Mouse (Mus musculus): ENCODE results near the gene Sfxn3. TPM values are rescaled to one million over a fixed set of nuclear protein-coding genes. Genes with fewer than 3 reads are reported as not detected.
"Not testable (repeated sequence)": the region's sequence is repeated elsewhere in the genome, so short reads cannot be mapped to it uniquely, and the experiment has no call there.

The Sfxn3 gene
- polyA plus RNA-seq, 1 experiment from 2014 or later, result 24.4 TPM

DNA sequence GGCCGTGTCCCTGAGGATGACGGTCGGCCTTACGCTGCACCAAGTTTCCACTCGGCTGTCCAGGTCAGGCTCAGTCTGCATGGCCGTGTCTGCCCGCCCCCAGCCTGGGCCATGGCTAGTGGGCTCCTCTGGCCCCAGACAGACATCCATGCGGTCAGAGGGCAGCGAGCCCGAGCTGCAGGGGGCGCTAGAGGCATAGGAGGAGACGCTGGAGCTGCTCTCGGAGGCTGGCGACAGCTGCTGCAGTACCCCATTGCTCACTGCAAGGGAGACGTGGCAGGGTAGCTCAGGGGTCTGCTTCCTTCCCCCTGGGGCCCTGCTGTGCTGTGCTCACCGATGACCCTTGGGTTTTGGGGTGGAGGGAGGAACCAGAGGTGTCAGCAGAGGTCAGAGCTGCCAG lies 10.4 kb upstream of the Sfxn3 start:
- Histone ChIP-seq H3K4me1 (peaks cover 16% of the 10 kb centered on the region), H3K9me3 (replicated peaks) (no peaks in the 10 kb centered on the region), H3K4me3 (replicated peaks) (no peak overlapping the region), H3K27ac (no peak overlapping the region), H3K27me3 (peaks cover 21% of the 10 kb centered on the region), H3K36me3 (no peaks in the 10 kb centered on the region), H3K9ac (no peak overlapping the region), H3K4me2 (no peak overlapping the region)
- ATAC-seq (replicated peaks; ENCODE audit: low FRiP score), result no peak; the same call in 1 of the 2 replicates
- 27% methylated on average over 16 of the region's 16 CpGs for WGBS

DNA sequence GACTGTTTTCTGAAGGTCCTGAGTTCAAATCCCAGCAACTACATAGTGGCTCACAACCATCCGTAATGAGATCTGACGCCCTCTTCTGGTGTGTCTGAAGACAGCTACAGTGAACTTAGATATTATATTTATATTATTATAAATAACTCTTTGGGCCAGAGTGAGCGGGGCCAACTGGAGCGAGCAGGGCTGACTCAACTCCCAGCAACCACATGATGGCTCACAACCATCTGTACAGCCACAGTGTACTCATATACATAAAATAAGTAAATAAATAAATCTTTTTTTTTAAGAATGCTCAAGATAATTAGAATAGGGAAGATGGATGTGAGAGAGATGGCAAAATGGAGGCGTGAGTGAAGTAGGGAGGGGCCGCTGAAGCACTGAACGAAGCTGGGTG lies 9.1 kb upstream of the Sfxn3 start:
- 93% methylated on average over 7 of the region's 7 CpGs for WGBS
- not testable (repeated sequence) for H3K4me1 ChIP-seq; H3K9me3 ChIP-seq (replicated peaks); H3K9ac ChIP-seq; ATAC-seq (replicated peaks; ENCODE audit: low FRiP score); H3K4me3 ChIP-seq (replicated peaks); H3K4me2 ChIP-seq; H3K27ac ChIP-seq; H3K36me3 ChIP-seq
- H3K27me3 ChIP-seq, result peaks cover 27% of the 10 kb centered on the region

DNA sequence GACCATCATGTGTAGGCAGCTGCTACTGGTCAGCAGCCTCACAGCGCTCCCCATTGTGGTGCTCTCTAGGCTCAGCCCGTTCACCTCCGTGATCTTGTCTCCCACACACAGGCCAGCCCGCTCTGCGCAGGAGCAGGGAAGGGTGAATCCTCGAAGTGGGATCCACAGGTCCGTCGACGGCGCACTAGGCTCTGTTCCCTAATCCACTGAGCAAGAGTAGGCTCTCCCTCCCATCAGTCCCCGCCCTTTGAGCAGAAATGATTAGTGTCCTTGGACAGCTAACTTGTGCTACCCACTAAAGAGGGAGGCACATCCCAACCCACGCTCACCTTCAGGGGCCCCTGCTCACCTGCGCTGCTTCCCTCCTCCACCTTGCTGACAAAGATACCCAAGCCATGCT lies 7.1 kb upstream of the Sfxn3 start:
- ATAC-seq (replicated peaks; ENCODE audit: low FRiP score), result no peak
- no peak overlapping the region for H3K4me2 ChIP-seq
- 45% methylated on average over 13 of the region's 13 CpGs for whole genome bisulfite sequencing
- H3K9ac ChIP-seq, result no peak overlapping the region
- no peak overlapping the region for H3K4me3 ChIP-seq (replicated peaks)
- no peaks in the 10 kb centered on the region for H3K9me3 ChIP-seq (replicated peaks)
- H3K27me3 ChIP-seq, result peaks cover 38% of the 10 kb centered on the region
- no peak overlapping the region for H3K27ac ChIP-seq
- peaks cover 16% of the 10 kb centered on the region for H3K4me1 ChIP-seq
- H3K36me3 ChIP-seq, result no peaks in the 10 kb centered on the region

DNA sequence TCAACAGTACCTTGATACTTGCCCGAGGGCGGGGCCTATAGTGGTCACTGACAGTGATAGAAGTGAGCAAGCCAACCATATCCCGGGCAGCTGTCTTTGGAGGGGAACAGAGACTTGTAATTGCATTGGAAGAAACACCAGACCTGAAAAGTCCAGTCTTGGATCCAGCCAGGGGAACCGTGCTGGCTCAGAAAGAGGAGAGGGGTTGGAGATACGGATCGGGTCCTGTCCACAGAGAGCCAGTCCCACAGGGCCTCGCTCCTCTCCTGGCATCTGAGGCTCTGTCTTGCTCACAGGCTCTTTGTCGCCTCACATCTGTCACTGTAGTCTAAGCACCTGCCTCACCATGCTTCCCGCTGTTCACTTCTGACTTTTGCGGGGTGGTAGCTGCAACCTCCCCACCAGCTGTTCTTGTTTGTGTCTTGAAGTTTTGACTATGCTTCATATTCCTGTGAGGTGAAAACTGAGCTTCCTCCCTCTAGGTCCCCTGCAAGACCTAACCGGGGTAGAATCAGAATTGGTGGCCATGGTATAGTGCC lies 2.8 kb upstream of the Sfxn3 start:
- Histone ChIP-seq H3K9me3 (replicated peaks) (no peaks in the 10 kb centered on the region), H3K4me2 (peak overlapping the region; percentile 19; the same call in 1 of the 2 replicates), H3K4me1 (peaks cover 50% of the 10 kb centered on the region), H3K9ac (no peak overlapping the region), H3K4me3 (replicated peaks) (no peak overlapping the region), H3K36me3 (no peaks in the 10 kb centered on the region), H3K27ac (0 out of 2 replicates have a peak overlapping the region, but pooled peaks have one; percentile 32), H3K27me3 (peaks cover 45% of the 10 kb centered on the region)
- WGBS, result 49% methylated on average over 11 of the region's 11 CpGs
- ATAC-seq (replicated peaks; ENCODE audit: low FRiP score), result no peak

DNA sequence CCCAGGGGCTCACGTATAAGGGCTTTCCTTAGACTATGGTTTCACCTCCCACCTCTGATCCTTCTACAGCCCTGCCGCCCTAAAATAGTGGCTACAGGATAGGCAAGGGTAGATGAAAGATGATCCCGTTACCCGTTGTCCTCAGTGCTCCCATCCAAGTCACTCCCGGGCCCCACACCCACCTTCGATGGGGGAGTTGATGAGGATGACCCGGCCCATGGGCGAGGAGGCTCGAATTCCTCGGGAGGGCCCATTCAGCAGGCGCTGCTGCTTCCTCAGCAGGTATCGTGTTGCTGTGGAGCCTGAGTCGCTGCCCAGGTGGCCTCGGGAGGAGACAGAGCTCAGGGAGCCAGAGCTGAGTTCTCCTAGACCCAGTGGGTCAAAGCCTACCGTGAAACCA lies 2.1 kb upstream of the Sfxn3 start:
- Histone ChIP-seq H3K9ac (no peak overlapping the region), H3K36me3 (0 out of 2 replicates have a peak, but pooled peaks cover under 1% of the 10 kb centered on the region), H3K4me1 (peaks cover 50% of the 10 kb centered on the region), H3K27ac (peak overlapping the region; percentile 7; the same call in 1 of the 2 replicates), H3K4me2 (peak overlapping the region; percentile 19), H3K27me3 (peaks cover 38% of the 10 kb centered on the region), H3K4me3 (replicated peaks) (no peak overlapping the region), H3K9me3 (replicated peaks) (no peaks in the 10 kb centered on the region)
- peak; percentile 10; the same call in 1 of the 2 replicates for ATAC-seq (replicated peaks; ENCODE audit: low FRiP score)
- WGBS, result 20% methylated on average over 15 of the region's 15 CpGs

DNA sequence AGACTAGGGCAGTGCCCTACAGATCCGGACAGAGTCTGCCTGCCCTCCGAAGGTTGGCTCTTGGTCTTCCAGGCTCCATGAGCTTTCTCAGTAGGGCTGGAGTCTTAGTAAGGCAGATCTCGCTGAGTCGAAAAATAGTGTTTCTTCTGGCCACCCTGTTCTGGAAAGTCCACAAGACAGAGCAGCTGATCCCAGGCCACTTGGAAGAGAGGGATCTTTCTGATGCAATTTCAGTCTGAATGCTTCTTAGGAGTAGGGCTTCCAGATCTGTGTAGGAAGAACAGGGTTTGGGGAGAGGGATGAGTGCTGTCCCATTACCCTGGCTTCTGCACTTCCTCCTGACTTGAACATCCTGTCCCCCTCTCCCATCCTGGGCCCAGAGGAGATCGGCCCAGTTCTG lies 1.7 kb upstream of the Sfxn3 start, which contains the start of gene Pdzd7:
Pdzd7 (minus strand) TSS at position 67 of the 400 bp plus-strand sequence.
- peak within 1 kb of the TSS; percentile 57 for H3K4me3 ChIP-seq (replicated peaks)
- no peaks in the 10 kb centered on the region for H3K9me3 ChIP-seq (replicated peaks)
- no peak for ATAC-seq (replicated peaks; ENCODE audit: low FRiP score)
- WGBS, result 64% methylated on average over 5 of the region's 5 CpGs
- H3K36me3 ChIP-seq, result peaks cover 5% of the 10 kb centered on the region; the same call in 1 of the 2 replicates
- peak within 1 kb of the TSS; percentile 92 for H3K4me2 ChIP-seq
- H3K27ac ChIP-seq, result peak within 1 kb of the TSS; percentile 32; the same call in 1 of the 2 replicates
- 0 out of 2 replicates have a peak within 1 kb of the TSS, but pooled peaks have one; percentile 58 for H3K9ac ChIP-seq
- peaks cover 50% of the 10 kb centered on the region for H3K4me1 ChIP-seq
- peaks cover 33% of the 10 kb centered on the region for H3K27me3 ChIP-seq

DNA sequence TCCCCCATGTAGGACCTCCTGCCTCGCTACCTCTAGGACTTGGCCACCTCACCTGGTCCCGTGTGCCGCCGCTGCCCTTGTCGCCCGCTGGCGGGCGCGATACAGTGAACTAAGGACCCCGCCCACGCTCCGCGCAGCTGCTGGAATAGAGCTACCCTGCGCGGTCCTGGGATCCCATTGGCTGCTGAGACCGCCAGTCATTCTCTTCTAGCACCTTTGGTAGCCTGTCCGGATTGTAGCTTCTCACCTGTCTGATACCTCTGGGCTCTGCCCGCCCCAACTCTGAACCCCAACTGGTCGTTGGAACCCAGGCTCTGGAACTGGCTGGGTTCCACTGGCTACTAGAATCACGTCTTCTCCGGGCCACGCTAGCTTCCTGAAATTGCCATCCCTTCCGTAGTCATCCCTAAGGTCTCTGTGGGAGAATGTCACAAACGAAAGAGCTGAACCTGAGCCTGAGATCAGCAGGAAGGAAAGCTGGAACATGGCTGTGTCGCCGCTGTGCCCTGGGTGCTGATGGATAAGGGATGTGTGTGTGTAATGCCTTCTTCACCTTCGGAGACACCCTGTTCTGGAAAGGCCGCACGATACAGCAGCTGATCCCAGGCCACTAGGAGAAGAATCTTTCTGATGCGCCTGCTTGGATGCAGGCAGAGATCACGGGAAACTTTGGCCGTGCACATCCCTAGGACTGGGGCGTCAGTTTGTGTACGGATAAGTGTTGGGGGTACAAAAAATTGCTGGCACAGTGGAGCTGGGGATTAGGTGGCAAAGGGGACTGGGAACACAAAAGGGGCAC lies 581 bp upstream of the Sfxn3 start:
- Histone ChIP-seq H3K27ac (peak overlapping the region; percentile 92), H3K27me3 (peaks cover 29% of the 10 kb centered on the region), H3K4me3 (replicated peaks) (peak overlapping the region; percentile 57), H3K9ac (peak overlapping the region; percentile 58), H3K4me2 (peak overlapping the region; percentile 92), H3K9me3 (replicated peaks) (no peaks in the 10 kb centered on the region), H3K4me1 (peaks cover 50% of the 10 kb centered on the region), H3K36me3 (peaks cover 10% of the 10 kb centered on the region)
- 1% methylated on average over 34 of the region's 34 CpGs for WGBS
- ATAC-seq (replicated peaks; ENCODE audit: low FRiP score), result peak; percentile 35; the same call in 1 of the 2 replicates

DNA sequence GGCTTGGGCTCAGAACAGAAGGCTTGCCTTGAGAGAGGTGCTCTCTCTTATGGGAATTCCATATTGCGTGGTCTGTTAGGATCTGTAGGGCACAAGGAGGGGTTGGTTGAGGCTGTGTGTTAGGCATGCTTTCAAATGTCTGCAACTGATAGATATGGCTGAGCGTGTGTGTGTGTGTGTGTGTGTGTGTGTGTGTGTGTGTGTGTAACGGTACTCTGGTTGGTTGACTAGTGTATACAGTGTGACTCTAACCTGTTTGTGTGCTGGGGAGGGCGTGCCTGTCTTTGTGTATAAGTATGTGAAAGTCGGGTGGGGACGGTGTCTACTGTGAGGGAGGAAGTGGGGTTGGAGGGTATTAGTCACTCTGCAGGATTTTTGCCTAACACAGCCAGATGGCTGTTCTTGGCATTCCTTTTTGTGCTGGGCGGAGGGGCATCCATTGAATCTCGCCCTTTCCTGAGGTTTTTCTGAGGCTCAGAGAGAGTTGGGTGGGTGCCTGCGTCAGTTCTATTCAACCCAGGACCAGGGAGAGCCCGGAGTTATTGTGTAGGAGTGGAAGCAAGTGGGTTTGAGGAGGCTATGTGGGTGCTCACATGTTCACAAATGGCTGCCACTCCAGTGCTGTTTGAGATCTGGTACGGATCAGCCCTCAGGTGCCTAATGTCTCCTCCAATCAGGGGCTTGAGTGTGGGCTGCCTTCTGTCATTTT lies 786 bp downstream of the Sfxn3 start:
- WGBS, result 32% methylated on average over 11 of the region's 11 CpGs
- H3K4me2 ChIP-seq, result peak overlapping the region; percentile 92
- ATAC-seq (replicated peaks; ENCODE audit: low FRiP score), result peak; percentile 52

DNA sequence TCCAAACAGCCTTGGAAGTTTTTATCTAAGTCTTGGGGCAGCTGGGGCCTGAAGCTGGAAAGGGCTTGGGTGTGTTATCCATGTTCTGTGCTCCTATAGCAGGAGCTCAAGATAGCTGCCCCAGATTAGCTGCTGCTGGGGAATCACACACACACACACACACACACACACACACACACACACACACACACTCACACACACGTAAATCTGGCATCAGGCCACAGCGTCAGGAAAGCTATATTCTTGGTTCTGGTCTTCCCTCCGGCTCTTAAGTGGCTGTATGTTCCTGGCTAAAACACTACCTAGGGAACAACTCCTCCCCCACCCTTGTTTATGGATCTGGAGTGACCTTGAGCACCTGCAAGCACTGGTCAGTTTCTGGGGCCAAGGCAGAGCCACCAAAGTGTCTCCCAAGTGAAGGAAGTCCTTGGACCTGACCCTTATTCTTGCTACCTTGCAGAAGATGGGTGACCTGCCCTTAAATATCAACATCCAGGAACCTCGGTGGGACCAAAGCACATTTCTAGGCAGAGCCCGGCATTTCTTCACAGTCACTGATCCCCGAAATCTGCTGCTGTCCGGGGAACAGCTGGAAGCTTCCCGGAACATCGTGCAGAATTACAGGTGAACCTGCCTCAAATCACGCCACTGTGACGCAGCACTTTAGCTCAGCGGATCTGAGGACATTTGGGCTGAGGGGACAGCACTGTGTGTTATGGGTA lies 1.5 kb downstream of the Sfxn3 start:
- WGBS, result 79% methylated on average over 12 of the region's 12 CpGs
- Histone ChIP-seq H3K4me2 (peak overlapping the region; percentile 92), H3K36me3 (peaks cover 29% of the 10 kb centered on the region), H3K4me1 (peaks cover 56% of the 10 kb centered on the region), H3K27ac (peak overlapping the region; percentile 92; the same call in 1 of the 2 replicates), H3K4me3 (replicated peaks) (peak overlapping the region; percentile 57; the same call in 1 of the 2 replicates), H3K27me3 (peaks cover 22% of the 10 kb centered on the region), H3K9ac (peak overlapping the region; percentile 58; the same call in 1 of the 2 replicates), H3K9me3 (replicated peaks) (no peaks in the 10 kb centered on the region)
- ATAC-seq (replicated peaks; ENCODE audit: low FRiP score), result no peak

More for the DNA sequence above, 786 bp downstream of the Sfxn3 start:
- H3K9me3 ChIP-seq (replicated peaks), result no peaks in the 10 kb centered on the region
- H3K27me3 ChIP-seq, result peaks cover 22% of the 10 kb centered on the region
- H3K9ac ChIP-seq, result peak overlapping the region; percentile 58
- H3K4me1 ChIP-seq, result peaks cover 53% of the 10 kb centered on the region
- H3K27ac ChIP-seq, result peak overlapping the region; percentile 92
- H3K4me3 ChIP-seq (replicated peaks), result peak overlapping the region; percentile 57
- peaks cover 23% of the 10 kb centered on the region for H3K36me3 ChIP-seq

DNA sequence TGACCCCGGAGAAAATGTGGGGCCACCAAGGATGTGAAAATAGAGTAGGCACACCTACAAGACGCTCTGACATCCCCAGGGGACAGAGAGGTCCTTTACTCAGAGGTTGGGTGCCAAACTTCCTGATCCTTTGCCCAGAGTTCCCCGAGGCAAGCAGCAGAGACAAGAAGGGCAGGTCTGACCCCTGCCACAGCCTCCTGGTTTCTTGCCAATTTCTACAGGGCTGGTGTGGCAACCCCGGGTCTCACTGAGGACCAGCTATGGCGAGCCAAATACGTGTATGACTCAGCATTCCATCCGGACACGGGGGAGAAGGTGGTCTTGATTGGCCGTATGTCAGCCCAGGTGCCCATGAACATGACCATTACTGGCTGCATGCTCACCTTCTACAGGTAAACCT lies 2.2 kb downstream of the Sfxn3 start:
- Histone ChIP-seq H3K27ac (no peak overlapping the region), H3K9me3 (replicated peaks) (no peaks in the 10 kb centered on the region), H3K4me1 (peaks cover 52% of the 10 kb centered on the region), H3K9ac (no peak overlapping the region), H3K27me3 (peaks cover 18% of the 10 kb centered on the region), H3K4me2 (no peak overlapping the region), H3K36me3 (peaks cover 29% of the 10 kb centered on the region), H3K4me3 (replicated peaks) (no peak overlapping the region)
- 78% methylated on average over 9 of the region's 9 CpGs for WGBS
- no peak for ATAC-seq (replicated peaks; ENCODE audit: low FRiP score)

DNA sequence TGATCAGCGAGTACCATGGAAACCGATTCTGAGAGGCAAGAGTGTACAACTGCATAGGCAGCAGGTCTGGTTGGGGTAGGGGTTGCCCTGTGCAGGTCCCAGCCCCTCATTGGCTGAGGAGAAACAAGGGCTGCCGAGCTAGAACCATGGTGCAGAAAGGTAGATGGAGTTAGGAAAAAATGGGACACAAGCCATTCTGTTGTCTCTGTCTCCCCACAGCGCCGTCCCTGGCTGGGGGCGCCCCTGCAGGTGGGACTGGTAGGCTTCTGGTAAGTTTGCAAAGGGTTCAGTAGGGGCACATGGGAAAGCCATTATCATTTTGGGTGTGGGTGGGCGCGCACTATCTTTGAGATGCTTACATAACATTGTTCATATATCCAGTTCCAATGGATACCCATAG lies 6.1 kb downstream of the Sfxn3 start:
- no peaks in the 10 kb centered on the region for H3K9me3 ChIP-seq (replicated peaks)
- 82% methylated on average over 8 of the region's 8 CpGs for WGBS
- no peak overlapping the region for H3K4me3 ChIP-seq (replicated peaks)
- ATAC-seq (replicated peaks; ENCODE audit: low FRiP score), result no peak
- no peak overlapping the region for H3K9ac ChIP-seq
- no peak overlapping the region for H3K4me2 ChIP-seq
- H3K27ac ChIP-seq, result no peak overlapping the region
- no peaks in the 10 kb centered on the region for H3K27me3 ChIP-seq
- peaks cover 43% of the 10 kb centered on the region for H3K4me1 ChIP-seq
- H3K36me3 ChIP-seq, result peaks cover 29% of the 10 kb centered on the region

Measured in kidney, embryonic 15.5 days (tissue).